Mouse (Mus musculus) C2C12 (cell line): ENCODE data around the gene Gm28635. TPM values are rescaled to one million over a fixed set of nuclear protein-coding genes. Genes with fewer than 3 reads are reported as not detected.

Experiments used
- H3K27me3 ChIP-seq: one replicate; pipeline ENCODE4 v1.6.1; 2011; ENCODE audit not compliant: control insufficient read depth, insufficient read depth, insufficient read length
- H3K36me3 ChIP-seq: one replicate; pipeline ENCODE4 v1.6.1; 2011; ENCODE audit not compliant: control insufficient read depth, insufficient read depth
- H3K4me3 ChIP-seq: one replicate; pipeline ENCODE4 v1.5.1; 2011; ENCODE audit warnings: mild to moderate bottlenecking, control low read depth; ENCODE audit not compliant: poor library complexity, insufficient read depth, severe bottlenecking
- H3K79me2 ChIP-seq: one replicate; pipeline ENCODE4 v1.6.1; 2011; ENCODE audit not compliant: control insufficient read depth, insufficient read depth
- H3K79me3 ChIP-seq: one replicate; pipeline ENCODE4 v1.6.1; 2011; ENCODE audit warnings: low read depth, control low read depth
- H3ac ChIP-seq: one replicate; pipeline ENCODE3; 2011; ENCODE audit warnings: low read depth; ENCODE audit not compliant: control insufficient read depth, insufficient read length
- CEBPB ChIP-seq: IDR thresholded peaks from one replicate; pipeline ENCODE4 v1.6.1; 2011; ENCODE audit warnings: low read depth, mild to moderate bottlenecking, control low read depth, moderate library complexity
- CTCF ChIP-seq: IDR thresholded peaks from one replicate; pipeline ENCODE4 v1.5.1; 2011; ENCODE audit not compliant: control insufficient read depth, insufficient read depth, insufficient read length
- FOSL1 ChIP-seq: IDR thresholded peaks from one replicate; pipeline ENCODE4 v1.8.0; 2011; ENCODE audit warnings: mild to moderate bottlenecking, low read length; ENCODE audit not compliant: poor library complexity, insufficient read depth, severe bottlenecking
- MAX ChIP-seq: IDR thresholded peaks from one replicate; pipeline ENCODE4 v1.6.1; 2011; ENCODE audit warnings: mild to moderate bottlenecking, control low read depth
- MYOD1 ChIP-seq: IDR thresholded peaks from one replicate; pipeline ENCODE4 v1.6.1; 2011; ENCODE audit warnings: low read depth; ENCODE audit not compliant: control insufficient read depth, insufficient read length
- MYOG ChIP-seq: IDR thresholded peaks from one replicate; pipeline ENCODE4 v1.6.1; 2011; ENCODE audit not compliant: control insufficient read depth, insufficient read length; ENCODE audit errors: extremely low read depth
- USF1 ChIP-seq: IDR thresholded peaks from one replicate; pipeline ENCODE4 v1.6.1; 2011; ENCODE audit warnings: low read depth, mild to moderate bottlenecking, control low read depth, moderate library complexity
- polyA plus RNA-seq: library from polyadenylated mRNA; unstranded; fragments of >200 nt; fragmentation: generic; extraction: Trizol; gene quantifications from one replicate; pipeline ENCODE4 v1.2.1, GENCODE M21; 2012; ENCODE audit warnings: missing spikeins

Gene Gm28635
- polyA plus RNA-seq, 1 experiment, result not detected

DNA sequence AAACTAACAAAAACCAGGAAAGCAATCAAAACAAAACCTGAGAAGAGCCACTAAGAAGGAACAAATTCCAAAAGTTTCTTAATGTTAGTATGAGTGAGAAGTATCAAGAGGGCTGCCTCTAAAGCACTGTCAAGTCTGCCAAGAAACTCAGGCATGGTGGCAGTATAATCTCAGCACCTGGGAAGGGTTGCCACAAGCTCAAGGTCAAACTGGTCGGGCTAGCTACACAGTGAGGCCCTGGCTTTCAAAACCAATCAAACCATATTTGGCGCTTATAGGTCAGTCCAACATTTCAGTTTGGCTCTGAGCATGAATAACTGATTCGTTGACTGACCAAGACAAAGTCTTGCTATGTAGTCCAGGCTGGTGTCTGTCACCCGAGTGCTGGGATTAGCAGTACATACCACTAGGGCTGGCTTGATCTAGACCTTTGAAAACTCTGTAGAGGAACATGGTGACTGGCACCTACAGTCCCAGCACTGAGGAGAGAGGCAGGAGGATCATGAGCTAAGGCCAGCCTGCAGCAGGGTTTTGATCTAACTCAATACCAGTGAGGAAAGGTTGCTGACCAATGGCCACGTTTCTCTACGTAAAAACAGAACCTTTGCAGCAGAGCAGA lies 78.5 kb downstream of the Gm28635 start:
- no peak overlapping the region for H3ac ChIP-seq
- H3K36me3 ChIP-seq, result peaks cover 79% of the 10 kb centered on the region
- no peak overlapping the region for H3K4me3 ChIP-seq
- no peaks in the 10 kb centered on the region for H3K79me3 ChIP-seq
- H3K79me2 ChIP-seq, result no peaks in the 10 kb centered on the region
- H3K27me3 ChIP-seq, result no peaks in the 10 kb centered on the region
- TF ChIP-seq FOSL1 (no peak), MYOD1 (no peak), USF1 (no peak), MAX (no peak), CEBPB (no peak), MYOG (no peak), CTCF (no peak)

DNA sequence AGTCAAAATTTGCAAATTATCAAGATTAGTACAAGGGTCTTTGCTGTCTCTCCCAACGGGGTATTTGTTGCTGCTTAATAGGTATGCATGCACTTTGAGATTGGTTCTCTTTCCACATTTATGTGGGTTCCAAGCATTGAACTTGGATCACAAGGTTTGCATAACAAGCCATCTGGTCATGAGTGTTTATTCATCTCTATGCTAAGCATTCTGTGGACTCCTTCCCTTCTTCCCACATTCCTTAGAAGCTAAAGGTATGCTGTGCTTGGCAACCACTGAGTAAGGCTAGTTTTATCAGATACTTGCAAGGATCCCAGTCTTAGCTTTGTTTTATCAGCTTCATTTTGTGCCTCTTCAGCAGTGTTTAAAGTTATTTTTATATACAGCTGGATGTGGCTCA lies 80.7 kb downstream of the Gm28635 start:
- Histone ChIP-seq H3K4me3 (no peak overlapping the region), H3K79me2 (no peaks in the 10 kb centered on the region), H3K27me3 (no peaks in the 10 kb centered on the region), H3K79me3 (no peaks in the 10 kb centered on the region), H3ac (no peak overlapping the region), H3K36me3 (peaks cover 65% of the 10 kb centered on the region)
- TF ChIP-seq MAX (no peak), MYOD1 (no peak), CTCF (no peak), MYOG (no peak), FOSL1 (no peak), USF1 (no peak), CEBPB (no peak)

GRCm38 (mm10) chr2:84592801-84593200 lies 85.0 kb downstream of the Gm28635 start:
- Histone ChIP-seq H3ac (no peak overlapping the region), H3K79me2 (no peaks in the 10 kb centered on the region), H3K4me3 (no peak overlapping the region), H3K36me3 (peaks cover 35% of the 10 kb centered on the region), H3K79me3 (no peaks in the 10 kb centered on the region), H3K27me3 (no peaks in the 10 kb centered on the region)
- no peak for TF ChIP-seq MYOD1
- TF ChIP-seq FOSL1, result no peak
- no peak for TF ChIP-seq MAX

GRCm38 (mm10) chr2:84585700-84586099 lies 92.1 kb downstream of the Gm28635 start:
- H3K79me2 ChIP-seq, result no peaks in the 10 kb centered on the region
- H3K36me3 ChIP-seq, result no peaks in the 10 kb centered on the region
- no peak overlapping the region for H3K4me3 ChIP-seq

GRCm38 (mm10) chr2:84582286-84582685 lies 95.6 kb downstream of the Gm28635 start:
- H3K4me3 ChIP-seq, result no peak overlapping the region
- TF ChIP-seq CTCF (no peak), MYOG (no peak), MYOD1 (no peak), FOSL1 (no peak), CEBPB (no peak), MAX (no peak)

More at GRCm38 (mm10) chr2:84585700-84586099, 92.1 kb downstream of the Gm28635 start:
- TF ChIP-seq FOSL1, result no peak
- TF ChIP-seq USF1, result no peak
- TF ChIP-seq CEBPB, result no peak
- no peak for TF ChIP-seq MYOG
- TF ChIP-seq MAX, result no peak
- TF ChIP-seq CTCF, result no peak
- TF ChIP-seq MYOD1, result no peak
- Histone ChIP-seq H3ac (no peak overlapping the region), H3K79me3 (no peaks in the 10 kb centered on the region), H3K27me3 (no peaks in the 10 kb centered on the region)

DNA sequence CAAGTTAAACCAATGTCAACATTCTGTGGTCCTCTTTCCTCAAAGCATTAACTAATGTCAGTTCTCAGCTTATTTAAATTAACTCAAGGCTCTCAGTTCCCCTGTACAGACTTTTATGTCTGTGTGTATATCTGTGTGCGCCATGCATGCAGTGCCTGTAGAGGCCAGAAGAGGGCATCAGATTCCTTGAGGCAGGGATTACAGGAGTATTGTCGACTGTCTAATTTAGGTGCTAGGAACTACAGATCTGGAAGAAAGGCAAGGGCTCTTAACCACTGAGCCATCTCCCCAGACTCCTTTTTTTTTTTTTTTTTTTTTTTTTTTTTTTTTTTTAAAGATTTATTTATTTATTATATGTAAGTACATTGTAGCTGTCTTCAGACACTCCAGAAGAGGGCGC lies 96.6 kb downstream of the Gm28635 start:
- Histone ChIP-seq H3K27me3 (no peaks in the 10 kb centered on the region), H3K79me3 (no peaks in the 10 kb centered on the region), H3K4me3 (no peak overlapping the region), H3K79me2 (no peaks in the 10 kb centered on the region), H3K36me3 (no peaks in the 10 kb centered on the region), H3ac (no peak overlapping the region)
- TF ChIP-seq MYOD1 (no peak), MYOG (no peak), CEBPB (no peak), MAX (no peak), USF1 (no peak), FOSL1 (no peak), CTCF (no peak)

More at GRCm38 (mm10) chr2:84582286-84582685, 95.6 kb downstream of the Gm28635 start:
- H3ac ChIP-seq, result no peak overlapping the region
- no peaks in the 10 kb centered on the region for H3K79me3 ChIP-seq
- no peaks in the 10 kb centered on the region for H3K79me2 ChIP-seq
- H3K36me3 ChIP-seq, result no peaks in the 10 kb centered on the region
- H3K27me3 ChIP-seq, result no peaks in the 10 kb centered on the region
